Mouse (Mus musculus): ENCODE measurements around the gene Foxp1. TPM values are rescaled to one million over a fixed set of nuclear protein-coding genes. Genes with fewer than 3 reads are reported as not detected.

Foxp1 gene
- polyA plus RNA-seq, 1 experiment: 88.7 TPM

GRCm38 (mm10) chr6:99126717-99127116 lies 395.8 kb downstream of the Foxp1 start:
- TF ChIP-seq GATA1 (IDR thresholded peaks at IDR 0.05; ENCODE audit: low read length): no peak

DNA sequence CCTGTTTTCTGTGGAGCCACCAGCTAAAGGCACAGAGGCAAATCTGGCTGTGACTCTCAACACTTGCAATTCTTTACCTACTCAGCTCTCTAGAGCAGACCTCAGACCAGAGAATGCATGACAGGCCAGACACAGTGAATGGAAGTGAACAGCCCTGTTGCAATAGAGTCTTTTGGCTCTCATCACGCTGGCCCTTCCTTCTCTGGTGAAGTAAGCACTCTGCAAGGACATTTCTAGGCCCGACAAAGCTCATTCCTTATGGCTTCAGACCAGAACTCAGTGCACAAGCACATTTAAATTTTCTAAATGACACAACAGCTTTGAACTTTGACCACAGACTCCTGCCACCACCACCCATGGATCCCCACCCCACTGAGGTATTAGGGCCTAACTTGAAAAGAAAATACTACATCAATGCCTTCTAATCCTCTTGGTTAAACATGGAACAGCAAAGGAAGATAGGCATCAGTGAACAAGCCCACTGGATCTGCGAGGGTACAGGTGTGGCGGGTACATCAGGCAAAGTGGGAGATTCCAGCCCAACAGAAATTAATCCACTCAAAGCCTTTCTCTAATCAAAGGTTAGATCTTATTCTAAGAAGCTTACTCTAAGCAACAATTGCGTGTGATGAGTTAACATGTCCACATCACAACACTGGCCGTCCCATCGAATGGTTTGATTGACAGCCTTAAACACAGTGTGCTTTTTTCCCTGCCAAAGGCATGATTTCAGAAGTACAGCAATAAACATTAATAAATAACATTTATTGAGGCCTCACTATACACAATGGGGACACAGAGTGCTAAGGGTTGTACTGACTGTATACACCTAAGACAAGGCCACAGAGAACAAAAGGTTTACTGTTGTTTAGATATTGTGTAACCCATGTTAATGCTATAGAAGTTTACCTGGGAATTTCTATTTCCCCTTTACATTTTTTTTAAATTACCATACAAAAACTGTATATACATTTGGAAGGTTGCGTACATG lies 401.4 kb downstream of the Foxp1 start:
- TF ChIP-seq GATA1 (IDR thresholded peaks at IDR 0.05; ENCODE audit: low read length): no peak

DNA sequence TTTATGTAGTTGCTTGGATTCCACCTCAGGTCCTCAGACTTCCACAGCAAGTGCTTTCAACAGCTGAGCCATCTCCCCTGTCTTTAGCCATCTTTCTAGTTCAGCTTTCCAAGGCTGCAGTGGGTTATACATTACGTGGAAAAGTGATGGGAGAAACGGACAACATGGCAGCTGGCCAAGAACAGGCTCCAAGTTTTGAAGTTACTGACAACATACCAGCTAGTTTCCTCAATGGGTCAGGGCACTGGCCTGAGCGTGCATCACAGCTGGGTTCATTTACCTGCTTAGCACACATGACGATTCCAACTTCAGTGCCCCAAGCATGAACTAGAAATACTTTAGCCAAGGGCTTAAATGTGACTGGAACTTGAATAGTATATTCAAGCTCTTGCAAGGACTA lies 404.0 kb downstream of the Foxp1 start:
- no peak for TF ChIP-seq GATA1 (IDR thresholded peaks at IDR 0.05; ENCODE audit: low read length)

GRCm38 (mm10) chr6:99117411-99117810 lies 405.1 kb downstream of the Foxp1 start:
- no peak for TF ChIP-seq GATA1 (IDR thresholded peaks at IDR 0.05; ENCODE audit: low read length)

DNA sequence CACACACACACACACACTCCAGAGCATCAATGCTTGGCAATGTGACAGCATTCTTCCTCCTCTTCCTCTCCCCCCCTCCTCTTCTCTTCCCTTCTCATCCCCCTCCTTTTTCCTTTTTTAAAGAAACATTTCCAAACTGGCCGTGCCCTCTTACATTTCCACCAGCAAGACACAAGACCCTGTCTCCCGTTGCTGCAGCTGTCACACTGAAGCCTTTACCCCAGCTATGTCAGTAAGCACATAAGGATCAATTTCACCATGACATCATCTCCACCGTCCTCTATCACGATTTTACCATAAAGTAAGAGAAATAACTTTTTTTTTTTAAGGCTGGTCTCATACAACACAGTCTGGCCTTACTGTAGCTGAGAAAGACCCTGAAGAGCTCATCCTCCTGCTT lies 410.7 kb downstream of the Foxp1 start:
- no peak for TF ChIP-seq GATA1 (IDR thresholded peaks at IDR 0.05; ENCODE audit: low read length)

DNA sequence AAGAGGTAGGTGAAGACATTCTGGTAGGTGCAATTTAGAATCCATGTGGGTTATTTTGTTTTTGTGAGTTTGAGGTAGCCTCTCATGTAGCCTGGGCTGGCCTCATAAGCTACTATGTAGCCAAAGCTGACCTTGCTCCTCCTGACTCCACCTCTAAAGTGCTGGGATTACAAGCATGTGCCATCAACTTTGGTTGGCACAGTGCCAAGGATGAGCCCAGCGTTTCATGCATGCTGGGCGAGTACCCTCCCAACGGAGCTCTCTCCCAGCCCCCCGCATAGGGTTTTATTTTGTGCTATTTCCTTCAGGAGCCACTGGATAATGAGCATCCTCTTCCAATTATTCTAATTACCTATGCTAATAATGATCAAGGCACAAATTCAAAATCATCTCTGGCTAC lies 414.1 kb downstream of the Foxp1 start:
- no peak for TF ChIP-seq GATA1 (IDR thresholded peaks at IDR 0.05; ENCODE audit: low read length)

DNA sequence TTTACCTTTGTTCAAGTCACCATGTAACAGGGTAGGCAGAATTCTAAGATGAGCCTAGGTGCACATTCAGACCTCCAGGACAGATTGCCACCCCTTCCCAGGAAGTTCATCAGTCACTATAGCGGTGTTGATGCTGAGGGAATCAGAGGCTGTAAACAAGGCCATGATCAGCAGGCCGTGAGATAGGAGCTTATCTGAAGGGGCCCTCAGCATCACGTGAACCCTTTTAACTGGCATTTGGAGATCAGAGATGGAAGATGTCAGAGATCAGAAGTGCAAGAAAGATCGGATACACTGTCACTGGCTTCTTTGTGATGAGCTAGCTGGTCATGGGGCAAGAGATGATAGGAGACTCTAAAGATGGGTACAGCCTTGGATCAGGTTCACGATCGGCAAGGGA lies 414.8 kb downstream of the Foxp1 start:
- TF ChIP-seq GATA1 (IDR thresholded peaks at IDR 0.05; ENCODE audit: low read length): no peak

GRCm38 (mm10) chr6:99107081-99107482 lies 415.4 kb downstream of the Foxp1 start:
- TF ChIP-seq GATA1 (IDR thresholded peaks at IDR 0.05; ENCODE audit: low read length): peak; percentile 38

GRCm38 (mm10) chr6:99105979-99106378 lies 416.5 kb downstream of the Foxp1 start:
- peak; percentile 90 for TF ChIP-seq GATA1 (IDR thresholded peaks at IDR 0.05; ENCODE audit: low read length)

DNA sequence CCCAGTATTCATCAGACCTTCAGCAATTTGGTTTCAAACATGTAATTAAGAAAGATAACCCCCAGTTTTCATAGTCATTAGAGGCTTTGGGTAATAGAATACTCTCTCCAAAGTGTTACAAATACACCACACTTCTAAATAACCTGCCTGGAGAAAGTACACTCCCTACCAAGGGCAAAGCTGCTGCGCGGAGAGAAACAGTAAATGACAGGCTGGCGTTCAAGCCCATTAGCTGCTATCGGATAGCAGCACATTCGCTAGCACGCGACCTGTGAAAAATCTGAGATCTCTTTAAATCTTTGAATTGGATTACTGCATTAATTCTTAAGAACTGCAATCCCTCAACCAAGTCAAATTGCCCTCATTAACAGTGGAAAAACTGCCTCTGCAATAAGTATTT lies 418.1 kb downstream of the Foxp1 start:
- no peak for TF ChIP-seq GATA1 (IDR thresholded peaks at IDR 0.05; ENCODE audit: low read length)

DNA sequence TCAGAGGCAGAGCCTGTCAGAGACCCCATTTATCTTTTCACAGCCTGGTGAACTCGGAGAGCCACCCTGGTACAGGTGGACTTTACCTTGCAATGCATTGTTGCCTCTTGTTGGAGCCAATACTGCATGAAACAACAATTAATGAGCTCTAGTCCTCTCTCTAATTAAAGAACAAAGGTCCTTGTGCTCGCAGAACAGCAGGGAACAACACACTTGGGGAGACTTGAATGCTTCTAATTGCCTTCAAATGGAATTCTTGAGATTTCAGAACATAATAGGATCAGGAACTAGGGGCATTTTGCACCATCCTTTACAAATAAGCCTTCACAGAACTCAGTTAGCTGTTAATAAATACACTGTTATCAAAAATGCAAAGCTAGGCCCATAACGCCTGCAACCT lies 418.6 kb downstream of the Foxp1 start:
- TF ChIP-seq GATA1 (IDR thresholded peaks at IDR 0.05; ENCODE audit: low read length): no peak

GRCm38 (mm10) chr6:99101489-99101908 lies 421.0 kb downstream of the Foxp1 start:
- no peak for TF ChIP-seq GATA1 (IDR thresholded peaks at IDR 0.05; ENCODE audit: low read length)

DNA sequence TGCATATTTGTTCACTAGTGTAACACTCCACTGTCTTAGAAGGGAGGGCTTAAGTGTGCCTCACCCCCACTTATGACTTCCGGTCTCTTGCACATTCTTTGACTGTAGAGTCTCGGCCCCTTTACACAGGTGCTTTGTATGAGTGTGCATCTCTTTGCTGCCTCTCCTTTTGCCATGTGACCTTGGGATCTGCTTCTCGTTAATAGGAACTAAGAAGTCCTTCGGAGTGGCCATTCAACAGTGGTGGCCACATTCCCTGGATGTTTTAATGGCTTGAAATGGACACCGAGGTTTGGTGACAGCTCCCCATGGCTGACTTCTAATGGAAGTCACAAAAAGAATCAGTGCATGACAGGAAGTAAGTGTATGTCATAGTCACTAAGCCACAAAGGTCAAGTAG lies 422.2 kb downstream of the Foxp1 start:
- no peak for TF ChIP-seq GATA1 (IDR thresholded peaks at IDR 0.05; ENCODE audit: low read length)

DNA sequence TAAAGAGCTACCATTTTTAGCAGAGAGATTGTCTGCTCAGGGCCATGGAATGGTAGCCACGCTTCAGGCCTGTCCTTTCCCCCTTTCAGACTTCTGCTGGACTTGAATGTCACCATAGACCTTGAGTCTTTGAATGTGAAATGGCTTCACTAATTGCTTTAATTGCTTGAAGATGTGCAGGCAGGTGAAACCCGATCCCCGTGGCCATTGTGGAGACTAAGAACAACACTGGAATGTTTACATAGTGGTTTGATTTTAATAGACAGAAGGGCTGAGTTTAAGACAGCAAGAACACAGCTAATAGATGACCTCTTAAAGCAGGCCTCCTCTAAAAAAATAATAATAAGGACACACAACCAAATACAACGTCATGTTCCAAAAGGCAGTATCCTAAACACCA lies 422.7 kb downstream of the Foxp1 start:
- TF ChIP-seq GATA1 (IDR thresholded peaks at IDR 0.05; ENCODE audit: low read length): no peak

- TF ChIP-seq GATA1 (IDR thresholded peaks at IDR 0.05; ENCODE audit: low read length): no peak
Measured at GRCm38 (mm10) chr6:99097191-99097590, 425.3 kb downstream of the Foxp1 start.

- no peak for TF ChIP-seq GATA1 (IDR thresholded peaks at IDR 0.05; ENCODE audit: low read length)
Measured at GRCm38 (mm10) chr6:99096776-99097166, 425.8 kb downstream of the Foxp1 start.

GRCm38 (mm10) chr6:99096105-99096775 lies 426.3 kb downstream of the Foxp1 start:
- no peak for TF ChIP-seq GATA1 (IDR thresholded peaks at IDR 0.05; ENCODE audit: low read length)

Measured in G1E-ER4 (cell line).